Mouse (Mus musculus) limb, embryonic 13.5 days (tissue): Measurements from ENCODE around the gene Scn2b. TPM values are rescaled to one million over a fixed set of nuclear protein-coding genes. Genes with fewer than 3 reads are reported as not detected.

Experiments
- ATAC-seq: fragments of 200-750 bp; cut with Nextera tagmentation; 2 replicates; pipeline ENCODE4 v1.8.0; 2017; ENCODE audit warnings: low read depth, moderate number of reproducible peaks, moderate TSS enrichment; ENCODE audit not compliant: low FRiP score
- H3K27ac ChIP-seq: fragments of 300-500 bp; sonication (generic); 2 replicates; pipeline ENCODE4 v1.5.1; 2015; ENCODE audit warnings: inconsistent platforms, mild to moderate bottlenecking, moderate library complexity
- H3K27me3 ChIP-seq: fragments of 300-500 bp; sonication (generic); 2 replicates; pipeline ENCODE4 v1.6.1; 2015; ENCODE audit warnings: mild to moderate bottlenecking, inconsistent platforms
- H3K36me3 ChIP-seq: fragments of 300-500 bp; sonication (generic); 2 replicates; pipeline ENCODE4 v1.6.1; 2015; ENCODE audit warnings: inconsistent platforms, mild to moderate bottlenecking, moderate library complexity
- H3K4me1 ChIP-seq: fragments of 300-500 bp; sonication (generic); 2 replicates; pipeline ENCODE4 v1.6.1; 2015; ENCODE audit warnings: inconsistent platforms
- H3K4me2 ChIP-seq: fragments of 300-500 bp; sonication (generic); replicated peaks from 2 replicates; pipeline ENCODE4 v1.6.1; 2015; ENCODE audit warnings: inconsistent platforms, mild to moderate bottlenecking, moderate library complexity
- H3K4me3 ChIP-seq: fragments of 300-500 bp; sonication (generic); 2 replicates; pipeline ENCODE4 v1.5.1; 2015; ENCODE audit warnings: moderate library complexity, mild to moderate bottlenecking, inconsistent platforms
- H3K9ac ChIP-seq: fragments of 300-500 bp; sonication (generic); 2 replicates; pipeline ENCODE4 v1.6.1; 2015; ENCODE audit warnings: mild to moderate bottlenecking, inconsistent platforms
- H3K9me3 ChIP-seq: fragments of 300-500 bp; sonication (generic); 2 replicates; pipeline ENCODE4 v1.6.1; 2016; ENCODE audit warnings: inconsistent platforms
- WGBS: fragments of 180-500 bp; shearing (Covaris S2); methylation state at CpG from one replicate; pipeline ENCODE4 v1.1.7; 2015; 5-methylcytosine and 5-hydroxymethylcytosine counted together
- polyA plus RNA-seq: library from polyadenylated mRNA; unstranded; fragments of >200 nt; fragmentation: Nextera tagmentation; extraction: Ambion mirVana; gene quantifications from 2 replicates; pipeline ENCODE4 v1.2.1, GENCODE M21; 2015

The Scn2b gene
- polyA plus RNA-seq, 1 experiment from 2014 or later: 7.2 TPM

GRCm38 (mm10) chr9:45146267-45146597 lies 28.6 kb downstream of the Scn2b start:
- Histone ChIP-seq H3K27me3 (peaks cover 55% of the 10 kb centered on the region), H3K4me2 (peak overlapping the region; percentile 86), H3K9me3 (no peaks in the 10 kb centered on the region), H3K36me3 (no peaks in the 10 kb centered on the region), H3K27ac (no peak overlapping the region), H3K4me1 (peaks cover 13% of the 10 kb centered on the region), H3K4me3 (peak overlapping the region; percentile 48), H3K9ac (peak overlapping the region; percentile 64)
- no peak for ATAC-seq
- WGBS: 2% methylated on average over 5 of the region's 5 CpGs

GRCm38 (mm10) chr9:45150933-45151332 lies 33.4 kb downstream of the Scn2b start:
- WGBS: 89% methylated on average over 1 of the region's 1 CpGs
- no peaks in the 10 kb centered on the region for H3K9me3 ChIP-seq
- H3K27ac ChIP-seq: no peak overlapping the region
- no peaks in the 10 kb centered on the region for H3K36me3 ChIP-seq
- no peak overlapping the region for H3K4me2 ChIP-seq
- no peak overlapping the region for H3K4me3 ChIP-seq
- H3K27me3 ChIP-seq: peaks cover 18% of the 10 kb centered on the region
- no peak overlapping the region for H3K9ac ChIP-seq
- peaks cover 2% of the 10 kb centered on the region for H3K4me1 ChIP-seq
- ATAC-seq: no peak

GRCm38 (mm10) chr9:45153361-45153760 lies 35.8 kb downstream of the Scn2b start:
- Histone ChIP-seq H3K9ac (no peak overlapping the region), H3K4me3 (no peak overlapping the region), H3K27ac (no peak overlapping the region), H3K36me3 (no peaks in the 10 kb centered on the region), H3K4me2 (no peak overlapping the region), H3K9me3 (peaks cover 4% of the 10 kb centered on the region; the same call in 1 of the 2 replicates), H3K27me3 (peaks cover 17% of the 10 kb centered on the region; the same call in 1 of the 2 replicates), H3K4me1 (no peaks in the 10 kb centered on the region)
- WGBS: 73% methylated on average over 7 of the region's 7 CpGs
- no peak for ATAC-seq

GRCm38 (mm10) chr9:45167903-45168302 lies 50.3 kb downstream of the Scn2b start:
- Histone ChIP-seq H3K9ac (no peak overlapping the region), H3K27ac (no peak overlapping the region), H3K4me1 (no peaks in the 10 kb centered on the region), H3K4me3 (no peak overlapping the region), H3K4me2 (no peak overlapping the region), H3K36me3 (no peaks in the 10 kb centered on the region), H3K9me3 (no peaks in the 10 kb centered on the region), H3K27me3 (no peaks in the 10 kb centered on the region)
- no peak for ATAC-seq
- 71% methylated on average over 5 of the region's 5 CpGs for WGBS

GRCm38 (mm10) chr9:45170150-45170549 lies 52.6 kb downstream of the Scn2b start:
- WGBS: 87% methylated on average over 5 of the region's 5 CpGs
- H3K4me1 ChIP-seq: no peaks in the 10 kb centered on the region
- no peak overlapping the region for H3K9ac ChIP-seq
- no peak overlapping the region for H3K4me3 ChIP-seq
- no peaks in the 10 kb centered on the region for H3K36me3 ChIP-seq
- no peak for ATAC-seq
- no peak overlapping the region for H3K27ac ChIP-seq
- no peaks in the 10 kb centered on the region for H3K27me3 ChIP-seq
- no peaks in the 10 kb centered on the region for H3K9me3 ChIP-seq
- no peak overlapping the region for H3K4me2 ChIP-seq

- H3K27me3 ChIP-seq: no peaks in the 10 kb centered on the region
- no peaks in the 10 kb centered on the region for H3K36me3 ChIP-seq
- H3K27ac ChIP-seq: no peak overlapping the region
- no peaks in the 10 kb centered on the region for H3K4me1 ChIP-seq
- no peak overlapping the region for H3K4me2 ChIP-seq
- no peak overlapping the region for H3K9ac ChIP-seq
- 85% methylated on average over 1 of the region's 1 CpGs for WGBS
- H3K4me3 ChIP-seq: no peak overlapping the region
- no peaks in the 10 kb centered on the region for H3K9me3 ChIP-seq
- ATAC-seq: no peak
Observed at GRCm38 (mm10) chr9:45171073-45171610, 53.6 kb downstream of the Scn2b start.

- no peak overlapping the region for H3K27ac ChIP-seq
- no peak overlapping the region for H3K4me2 ChIP-seq
- H3K4me1 ChIP-seq: no peaks in the 10 kb centered on the region
- no peak for ATAC-seq
- no peaks in the 10 kb centered on the region for H3K27me3 ChIP-seq
- no peaks in the 10 kb centered on the region for H3K36me3 ChIP-seq
- 68% methylated on average over 3 of the region's 3 CpGs for WGBS
- no peak overlapping the region for H3K4me3 ChIP-seq
- H3K9me3 ChIP-seq: no peaks in the 10 kb centered on the region
- no peak overlapping the region for H3K9ac ChIP-seq
Observed at GRCm38 (mm10) chr9:45173475-45173874, 55.9 kb downstream of the Scn2b start.

GRCm38 (mm10) chr9:45179282-45179681 lies 61.7 kb downstream of the Scn2b start:
- H3K9ac ChIP-seq: no peak overlapping the region
- H3K4me3 ChIP-seq: no peak overlapping the region
- no peaks in the 10 kb centered on the region for H3K27me3 ChIP-seq
- H3K27ac ChIP-seq: no peak overlapping the region
- no peak for ATAC-seq
- no peaks in the 10 kb centered on the region for H3K36me3 ChIP-seq
- H3K4me1 ChIP-seq: peaks cover 4% of the 10 kb centered on the region
- no peaks in the 10 kb centered on the region for H3K9me3 ChIP-seq
- WGBS: 88% methylated on average over 5 of the region's 5 CpGs
- H3K4me2 ChIP-seq: no peak overlapping the region

Other genes with a start within 250 kb of the Scn2b start
- 18.0 and 20.3 TPM in 2 replicates for gene Kmt2a, start 236.5 kb upstream of the Scn2b start, polyA plus RNA-seq
- 613 and 626 TPM in 2 replicates for gene Atp5l, start 197.0 kb upstream of the Scn2b start, polyA plus RNA-seq
- gene Ube4a, start 152.2 kb upstream of the Scn2b start, polyA plus RNA-seq: 27.0 and 27.3 TPM in 2 replicates
- 0.50 and 0.61 TPM in 2 replicates for gene Cd3g, start 137.4 kb upstream of the Scn2b start, polyA plus RNA-seq
- 0.15 TPM in 1 of 2 replicates, not detected in the other for gene Cd3d, start 136.0 kb upstream of the Scn2b start, polyA plus RNA-seq
- gene Cd3e, start 108.2 kb upstream of the Scn2b start, polyA plus RNA-seq: not detected in 2 replicates
- gene Mpzl2, start 78.0 kb upstream of the Scn2b start, polyA plus RNA-seq: 16.5 and 19.7 TPM in 2 replicates
- gene Mpzl3, start 62.6 kb upstream of the Scn2b start, polyA plus RNA-seq: 2.0 and 2.2 TPM in 2 replicates
- 1.2 and 1.5 TPM in 2 replicates for gene Jaml, start 38.6 kb upstream of the Scn2b start, polyA plus RNA-seq
- 0.11 and 0.13 TPM in 2 replicates for gene Scn4b, start 20.6 kb downstream of the Scn2b start, polyA plus RNA-seq
- gene BC049352, start 64.2 kb downstream of the Scn2b start, polyA plus RNA-seq: not detected in 2 replicates
- 0.22 and 0.24 TPM in 2 replicates for gene Tmprss4, start 86.3 kb downstream of the Scn2b start, polyA plus RNA-seq
- 0.69 and 0.92 TPM in 2 replicates for gene Il10ra, start 151.4 kb downstream of the Scn2b start, polyA plus RNA-seq
- 1.6 and 1.7 TPM in 2 replicates for gene Tmprss13, start 201.3 kb downstream of the Scn2b start, polyA plus RNA-seq